Mouse (Mus musculus) neural tube, embryonic 13.5 days (tissue): ENCODE data around the gene Alox12b. TPM values are rescaled to one million over a fixed set of nuclear protein-coding genes. Genes with fewer than 3 reads are reported as not detected.

Experiments used
- ATAC-seq: fragments of 200-750 bp; cut with Nextera tagmentation; 2 replicates; pipeline ENCODE4 v1.8.0; 2017; ENCODE audit warnings: low read depth, mild to moderate bottlenecking, moderate TSS enrichment, moderate library complexity
- H3K27ac ChIP-seq: fragments of 300-500 bp; sonication (generic); replicated peaks from 2 replicates; pipeline ENCODE4 v1.5.1; 2015; ENCODE audit warnings: moderate library complexity, mild to moderate bottlenecking, inconsistent platforms
- H3K27me3 ChIP-seq: fragments of 300-500 bp; sonication (generic); 2 replicates; pipeline ENCODE4 v1.6.1; 2015; ENCODE audit warnings: mild to moderate bottlenecking, inconsistent platforms
- H3K36me3 ChIP-seq: fragments of 300-500 bp; sonication (generic); 2 replicates; pipeline ENCODE4 v1.6.1; 2015; ENCODE audit warnings: mild to moderate bottlenecking, inconsistent platforms
- H3K4me1 ChIP-seq: fragments of 300-500 bp; sonication (generic); replicated peaks from 2 replicates; pipeline ENCODE4 v1.6.1; 2015; ENCODE audit warnings: inconsistent platforms
- H3K4me2 ChIP-seq: fragments of 300-500 bp; sonication (generic); 2 replicates; pipeline ENCODE4 v1.6.1; 2015; ENCODE audit warnings: inconsistent platforms, mild to moderate bottlenecking, moderate library complexity
- H3K4me3 ChIP-seq: fragments of 300-500 bp; sonication (generic); 2 replicates; pipeline ENCODE4 v1.5.1; 2015; ENCODE audit warnings: mild to moderate bottlenecking, inconsistent platforms
- H3K9ac ChIP-seq: fragments of 300-500 bp; sonication (generic); 2 replicates; pipeline ENCODE4 v1.6.1; 2015; ENCODE audit warnings: moderate library complexity, mild to moderate bottlenecking, inconsistent platforms
- H3K9me3 ChIP-seq: fragments of 300-500 bp; sonication (generic); 2 replicates; pipeline ENCODE4 v1.6.1; 2016; ENCODE audit warnings: inconsistent platforms
- WGBS: fragments of 180-500 bp; shearing (Covaris S2); methylation state at CpG from one replicate; pipeline ENCODE4 v1.1.7; 2015; 5-methylcytosine and 5-hydroxymethylcytosine counted together
- polyA plus RNA-seq: library from polyadenylated mRNA; unstranded; fragments of >200 nt; fragmentation: Nextera tagmentation; extraction: Ambion mirVana; gene quantifications from 2 replicates; pipeline ENCODE4 v1.2.1, GENCODE M21; 2015

Alox12b gene
- polyA plus RNA-seq, 1 experiment from 2014 or later = 0.22 TPM

GRCm38 (mm10) chr11:69148451-69148960 lies 8.3 kb upstream of the Alox12b start:
- Histone ChIP-seq H3K36me3 (no peaks in the 10 kb centered on the region), H3K4me3 (no peak overlapping the region), H3K4me2 (no peak overlapping the region), H3K27me3 (peaks cover 16% of the 10 kb centered on the region), H3K4me1 (peaks cover 5% of the 10 kb centered on the region; the same call in 1 of the 2 replicates), H3K9ac (no peak overlapping the region), H3K27ac (no peak overlapping the region), H3K9me3 (no peaks in the 10 kb centered on the region)
- ATAC-seq = no peak
- 91% methylated on average over 5 of the region's 5 CpGs for WGBS

GRCm38 (mm10) chr11:69149728-69150127 lies 7.1 kb upstream of the Alox12b start:
- no peak overlapping the region for H3K4me2 ChIP-seq
- 73% methylated on average over 6 of the region's 6 CpGs for WGBS
- peaks cover 5% of the 10 kb centered on the region; the same call in 1 of the 2 replicates for H3K4me1 ChIP-seq
- H3K27ac ChIP-seq = no peak overlapping the region
- ATAC-seq = no peak
- no peak overlapping the region for H3K9ac ChIP-seq
- no peak overlapping the region for H3K4me3 ChIP-seq
- peaks cover 26% of the 10 kb centered on the region for H3K27me3 ChIP-seq
- no peaks in the 10 kb centered on the region for H3K36me3 ChIP-seq
- no peaks in the 10 kb centered on the region for H3K9me3 ChIP-seq

GRCm38 (mm10) chr11:69150444-69150843 lies 6.3 kb upstream of the Alox12b start:
- peaks cover 5% of the 10 kb centered on the region; the same call in 1 of the 2 replicates for H3K4me1 ChIP-seq
- WGBS = 5% methylated on average over 7 of the region's 7 CpGs
- ATAC-seq = peak; percentile 27; the same call in 1 of the 2 replicates
- H3K9me3 ChIP-seq = no peaks in the 10 kb centered on the region
- no peak overlapping the region for H3K4me3 ChIP-seq
- H3K27ac ChIP-seq = no peak overlapping the region
- H3K9ac ChIP-seq = peak overlapping the region; percentile 31; the same call in 1 of the 2 replicates
- H3K4me2 ChIP-seq = peak overlapping the region; percentile 39
- H3K27me3 ChIP-seq = peaks cover 31% of the 10 kb centered on the region
- no peaks in the 10 kb centered on the region for H3K36me3 ChIP-seq

GRCm38 (mm10) chr11:69151004-69151403 lies 5.8 kb upstream of the Alox12b start:
- Histone ChIP-seq H3K36me3 (no peaks in the 10 kb centered on the region), H3K4me1 (peaks cover 5% of the 10 kb centered on the region; the same call in 1 of the 2 replicates), H3K27ac (no peak overlapping the region), H3K27me3 (peaks cover 34% of the 10 kb centered on the region), H3K4me2 (peak overlapping the region; percentile 39), H3K9me3 (no peaks in the 10 kb centered on the region), H3K9ac (peak overlapping the region; percentile 31; the same call in 1 of the 2 replicates), H3K4me3 (no peak overlapping the region)
- no peak for ATAC-seq
- 73% methylated on average over 6 of the region's 6 CpGs for WGBS

DNA sequence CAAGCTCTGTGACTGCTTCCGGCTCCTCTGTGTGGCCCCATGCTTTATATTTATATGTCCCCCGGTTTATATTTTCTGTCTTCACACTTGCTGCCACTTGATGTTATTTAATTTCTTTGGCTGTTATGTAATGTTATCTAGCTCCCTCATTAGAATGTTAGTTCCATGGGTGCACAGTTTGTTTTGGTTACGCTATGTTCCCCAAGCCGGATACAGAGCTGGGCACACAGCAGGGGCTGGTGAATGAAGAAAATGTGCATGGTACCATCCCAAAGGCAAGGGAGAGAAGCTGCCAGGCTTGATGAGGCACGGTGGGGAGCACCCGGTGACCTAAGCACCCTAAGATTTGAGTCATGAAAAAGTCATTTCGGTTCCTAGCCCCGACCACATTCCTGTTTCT lies 3.0 kb upstream of the Alox12b start:
- Histone ChIP-seq H3K4me2 (no peak overlapping the region), H3K27me3 (peaks cover 62% of the 10 kb centered on the region), H3K36me3 (no peaks in the 10 kb centered on the region), H3K4me3 (no peak overlapping the region), H3K9ac (no peak overlapping the region), H3K27ac (no peak overlapping the region), H3K4me1 (peaks cover 14% of the 10 kb centered on the region), H3K9me3 (no peaks in the 10 kb centered on the region)
- no peak for ATAC-seq
- WGBS = 88% methylated on average over 8 of the region's 8 CpGs

GRCm38 (mm10) chr11:69155351-69155750 lies 1.4 kb upstream of the Alox12b start:
- Histone ChIP-seq H3K4me2 (no peak overlapping the region), H3K36me3 (no peaks in the 10 kb centered on the region), H3K4me1 (peaks cover 14% of the 10 kb centered on the region), H3K9ac (no peak overlapping the region), H3K9me3 (no peaks in the 10 kb centered on the region), H3K27ac (no peak overlapping the region), H3K4me3 (no peak overlapping the region), H3K27me3 (peaks cover 67% of the 10 kb centered on the region)
- ATAC-seq = no peak
- WGBS = 55% methylated on average over 1 of the region's 1 CpGs

GRCm38 (mm10) chr11:69169313-69169712 lies 12.5 kb downstream of the Alox12b start:
- WGBS = 92% methylated on average over 12 of the region's 12 CpGs
- no peak for ATAC-seq
- no peaks in the 10 kb centered on the region for H3K36me3 ChIP-seq

GRCm38 (mm10) chr11:69171626-69172025 lies 14.8 kb downstream of the Alox12b start:
- Histone ChIP-seq H3K9ac (no peak overlapping the region), H3K27me3 (no peaks in the 10 kb centered on the region), H3K4me2 (no peak overlapping the region), H3K9me3 (no peaks in the 10 kb centered on the region), H3K27ac (no peak overlapping the region), H3K4me1 (no peaks in the 10 kb centered on the region), H3K4me3 (no peak overlapping the region), H3K36me3 (no peaks in the 10 kb centered on the region)
- no peak for ATAC-seq
- WGBS = 26% methylated on average over 7 of the region's 7 CpGs

More at GRCm38 (mm10) chr11:69169313-69169712, 12.5 kb downstream of the Alox12b start:
- Histone ChIP-seq H3K27me3 (no peaks in the 10 kb centered on the region), H3K27ac (no peak overlapping the region), H3K4me3 (no peak overlapping the region), H3K9me3 (no peaks in the 10 kb centered on the region), H3K4me1 (no peaks in the 10 kb centered on the region), H3K4me2 (no peak overlapping the region), H3K9ac (no peak overlapping the region)

- H3K36me3 ChIP-seq = no peaks in the 10 kb centered on the region
- no peak overlapping the region for H3K4me2 ChIP-seq
- no peak overlapping the region for H3K27ac ChIP-seq
- no peak overlapping the region for H3K9ac ChIP-seq
- H3K4me1 ChIP-seq = no peaks in the 10 kb centered on the region
- WGBS = 85% methylated on average over 2 of the region's 2 CpGs
- ATAC-seq = no peak
- H3K4me3 ChIP-seq = no peak overlapping the region
- no peaks in the 10 kb centered on the region for H3K9me3 ChIP-seq
- H3K27me3 ChIP-seq = no peaks in the 10 kb centered on the region
Observed at GRCm38 (mm10) chr11:69172606-69173005, 15.8 kb downstream of the Alox12b start.

- H3K9me3 ChIP-seq = no peaks in the 10 kb centered on the region
- no peak overlapping the region for H3K9ac ChIP-seq
- ATAC-seq = no peak
- H3K27ac ChIP-seq = no peak overlapping the region
- no peak overlapping the region for H3K4me2 ChIP-seq
- H3K4me1 ChIP-seq = no peaks in the 10 kb centered on the region
- no peak overlapping the region for H3K4me3 ChIP-seq
- no peaks in the 10 kb centered on the region for H3K27me3 ChIP-seq
- H3K36me3 ChIP-seq = no peaks in the 10 kb centered on the region
- WGBS = 90% methylated on average over 7 of the region's 7 CpGs
Observed at GRCm38 (mm10) chr11:69174722-69175121, 17.9 kb downstream of the Alox12b start.

DNA sequence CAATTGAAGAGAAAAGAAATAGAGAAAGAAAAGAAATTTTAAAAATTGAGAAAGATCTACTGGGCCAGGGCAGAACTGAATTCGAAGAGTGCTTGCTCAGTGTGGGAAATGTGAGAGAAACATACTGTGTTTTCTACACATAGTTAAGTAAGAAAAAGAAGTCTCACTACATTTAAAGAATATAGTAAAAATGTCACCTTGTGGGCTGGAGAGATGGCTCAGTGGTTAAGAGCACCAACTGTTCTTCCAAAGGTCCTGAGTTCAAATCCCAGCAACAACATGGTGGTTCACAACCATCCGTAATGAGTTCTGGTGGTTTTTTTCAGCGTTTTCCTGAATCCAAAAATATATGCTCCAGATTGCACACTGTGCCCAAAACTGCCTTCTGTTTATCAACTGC lies 21.7 kb downstream of the Alox12b start:
- H3K4me3 ChIP-seq = no peak overlapping the region

DNA sequence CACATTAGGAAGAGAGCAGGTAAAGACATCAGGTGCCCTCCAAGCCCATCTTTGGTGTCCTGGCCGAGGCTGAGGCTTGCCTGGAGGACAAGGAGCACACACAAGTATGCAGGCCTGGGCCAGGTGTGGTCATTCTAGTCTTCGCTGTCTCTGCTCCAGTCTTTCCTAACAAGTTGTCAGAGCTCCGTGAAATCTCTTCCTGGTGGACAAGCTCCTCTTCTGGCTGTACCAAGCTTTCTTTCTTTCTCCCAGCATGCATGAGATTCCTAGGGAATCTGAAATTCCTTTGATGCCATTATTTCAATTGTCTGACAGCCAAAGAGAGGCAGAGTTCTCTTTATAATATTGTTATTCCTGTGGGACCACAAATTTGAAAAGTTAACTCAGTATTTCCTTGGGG lies 22.7 kb downstream of the Alox12b start:
- H3K9me3 ChIP-seq = no peaks in the 10 kb centered on the region
- H3K36me3 ChIP-seq = no peaks in the 10 kb centered on the region
- no peaks in the 10 kb centered on the region for H3K4me1 ChIP-seq
- no peak for ATAC-seq
- WGBS = 63% methylated on average over 3 of the region's 3 CpGs
- H3K4me3 ChIP-seq = no peak overlapping the region
- H3K9ac ChIP-seq = no peak overlapping the region
- H3K27ac ChIP-seq = no peak overlapping the region
- no peaks in the 10 kb centered on the region for H3K27me3 ChIP-seq
- H3K4me2 ChIP-seq = no peak overlapping the region

More for the DNA sequence above, 21.7 kb downstream of the Alox12b start:
- WGBS = 76% methylated on average over 3 of the region's 3 CpGs
- Histone ChIP-seq H3K4me1 (no peaks in the 10 kb centered on the region), H3K4me2 (no peak overlapping the region), H3K27ac (no peak overlapping the region), H3K36me3 (no peaks in the 10 kb centered on the region), H3K27me3 (no peaks in the 10 kb centered on the region), H3K9ac (no peak overlapping the region), H3K9me3 (no peaks in the 10 kb centered on the region)
- ATAC-seq = no peak

DNA sequence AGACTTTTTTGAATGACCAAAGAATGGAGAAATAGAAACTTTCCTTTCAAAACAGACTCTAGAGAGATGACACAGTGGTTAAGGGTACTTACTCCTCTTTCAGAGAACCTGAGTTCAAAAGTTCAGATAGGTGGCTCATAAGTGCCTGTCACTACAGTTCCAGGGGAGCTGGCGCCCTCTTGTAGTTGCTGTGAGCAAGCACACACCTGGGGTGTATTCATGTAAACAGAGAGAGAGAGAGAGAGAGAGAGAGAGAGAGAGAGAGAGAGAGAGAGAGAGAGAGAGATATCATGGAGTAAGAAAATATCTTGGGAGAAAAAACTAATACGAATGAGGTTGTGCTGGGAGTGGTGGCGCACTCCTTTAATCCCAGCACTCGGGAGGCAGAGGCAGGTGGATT lies 23.3 kb downstream of the Alox12b start:
- WGBS = 86% methylated on average over 4 of the region's 4 CpGs
- no peaks in the 10 kb centered on the region for H3K9me3 ChIP-seq
- H3K27me3 ChIP-seq = no peaks in the 10 kb centered on the region
- ATAC-seq = no peak
- H3K4me1 ChIP-seq = no peaks in the 10 kb centered on the region
- no peak overlapping the region for H3K4me3 ChIP-seq
- H3K9ac ChIP-seq = no peak overlapping the region
- no peaks in the 10 kb centered on the region for H3K36me3 ChIP-seq
- H3K4me2 ChIP-seq = no peak overlapping the region
- no peak overlapping the region for H3K27ac ChIP-seq
